Mouse (Mus musculus): ENCODE measurements at regions not wholly inside any gene's neighbourhood (a gene's known extent, or its start where the extent isn't known, plus 50 kb on each side); places are given as distances from the start of the nearest gene placed in this dataset.

DNA sequence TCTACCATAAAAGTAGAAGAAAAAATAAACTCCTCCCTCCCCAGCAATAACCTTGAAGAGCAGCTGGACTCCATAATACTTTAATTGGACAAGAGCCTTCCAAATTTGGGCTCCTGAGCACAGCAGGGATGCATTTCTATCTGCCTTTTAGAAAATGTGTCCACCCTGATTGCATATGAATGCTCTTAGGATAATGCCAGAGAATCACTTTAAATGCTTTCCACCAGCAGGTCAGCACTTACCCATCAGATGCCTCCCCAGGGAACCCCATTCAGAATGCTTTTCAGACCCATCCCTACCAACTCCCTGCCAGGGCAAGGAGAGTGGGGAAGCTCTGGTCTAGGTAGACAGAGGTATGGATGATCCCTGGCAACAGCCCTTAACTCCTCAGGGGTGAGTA is 102.9 kb upstream of the Rack1 start:
- TF ChIP-seq EP300 (IDR thresholded peaks at IDR 0.05; ENCODE audit: low read depth in 1 of 2, low read length in 2 of 2) (no peak), MEF2A (IDR thresholded peaks at IDR 0.05; ENCODE audit: extremely low read depth, insufficient replicate concordance, low read depth, low read length, poor library complexity, severe bottlenecking) (no peak), UBTF (IDR thresholded peaks at IDR 0.05; ENCODE audit: borderline replicate concordance, insufficient read depth, low read depth, low read length) (no peak), GATA1 (IDR thresholded peaks at IDR 0.05; ENCODE audit: low read depth, low read length) (no peak), TCF12 (IDR thresholded peaks at IDR 0.05; ENCODE audit: low read depth, low read length) (no peak), POLR2A (IDR thresholded peaks at IDR 0.05; ENCODE audit: control insufficient read depth in 1 of 2, insufficient read depth in 1 of 2, low read depth in 1 of 2, low read length in 2 of 2, poor library complexity in 1 of 2) (no peak), CTCF (IDR thresholded peaks at IDR 0.05 in 2 of 3, conservative IDR thresholded peaks at IDR 0.05 in 1 of 3; ENCODE audit: control insufficient read depth in 1 of 3, insufficient read depth in 1 of 3, low read depth in 2 of 3, low read length in 3 of 3, poor library complexity in 1 of 3, severe bottlenecking in 1 of 3) (no peak), TBP (IDR thresholded peaks at IDR 0.05; ENCODE audit: low read depth, low read length) (no peak), GABPA (IDR thresholded peaks at IDR 0.05; ENCODE audit: low read depth, low read length) (no peak), RAD21 (IDR thresholded peaks at IDR 0.05; ENCODE audit: low read depth, low read length) (no peak), SIN3A (IDR thresholded peaks at IDR 0.05; ENCODE audit: low read length) (no peak)
